In genomic region chr1:25475699-25476098, GRCm38 (mm10) we compare ENCODE assay signal across 27 mouse cellular contexts.
"Had no signal": no experiment of that assay in that cellular context is flagged by ENCODE, and none has a peak within 500 bp of the region (broad histone marks: within the 10 kb centered on the region; RNA-seq: fewer than 3 reads in every experiment).

No protein-coding gene starts in this region.

- ATAC-seq: hindbrain, postnatal 0 days; intestine, embryonic 16.5 days; liver, embryonic 12.5 days had no signal

- H3K27me3 ChIP-seq: heart, embryonic 12.5 days; hindbrain, embryonic 12.5 days; hindbrain, embryonic 15.5 days; kidney, embryonic 15.5 days; limb, embryonic 13.5 days; limb, embryonic 15.5 days; liver, embryonic 12.5 days had no signal

- H3K27ac ChIP-seq: gastrocnemius, adult 2 months; heart, embryonic 10.5 days; hindbrain, embryonic 10.5 days; hindbrain, embryonic 12.5 days; hindbrain, embryonic 15.5 days; hindbrain, postnatal 0 days; kidney, embryonic 15.5 days; kidney, postnatal 0 days; limb, embryonic 13.5 days; limb, embryonic 15.5 days; liver, embryonic 12.5 days; liver, embryonic 14.5 days had no signal

- H3K9ac ChIP-seq: heart, embryonic 12.5 days; hindbrain, embryonic 12.5 days; hindbrain, embryonic 15.5 days; kidney, embryonic 15.5 days; limb, embryonic 13.5 days; limb, embryonic 15.5 days; liver, embryonic 12.5 days; liver, embryonic 14.5 days had no signal

- H3K4me2 ChIP-seq: heart, embryonic 12.5 days; hindbrain, embryonic 12.5 days; hindbrain, embryonic 15.5 days; kidney, embryonic 15.5 days; limb, embryonic 13.5 days; limb, embryonic 15.5 days; liver, embryonic 12.5 days had no signal

- H3K4me3 ChIP-seq: gastrocnemius, adult 2 months; heart, embryonic 10.5 days; heart, embryonic 12.5 days; hindbrain, embryonic 10.5 days; hindbrain, embryonic 12.5 days; hindbrain, embryonic 15.5 days; kidney, embryonic 15.5 days; limb, embryonic 13.5 days; limb, embryonic 15.5 days; liver, embryonic 12.5 days had no signal

- H3K9me3 ChIP-seq: heart, embryonic 10.5 days; heart, embryonic 12.5 days; hindbrain, embryonic 10.5 days; hindbrain, embryonic 12.5 days; hindbrain, embryonic 15.5 days; kidney, embryonic 15.5 days; limb, embryonic 13.5 days; limb, embryonic 15.5 days; liver, embryonic 12.5 days had no signal

- H3K36me3 ChIP-seq: heart, embryonic 10.5 days; heart, embryonic 12.5 days; hindbrain, embryonic 10.5 days; hindbrain, embryonic 12.5 days; hindbrain, embryonic 15.5 days; kidney, embryonic 15.5 days; limb, embryonic 13.5 days; limb, embryonic 15.5 days; liver, embryonic 12.5 days had no signal

- H3K4me1 ChIP-seq: heart, embryonic 10.5 days; heart, embryonic 12.5 days; hindbrain, embryonic 10.5 days; hindbrain, embryonic 12.5 days; kidney, embryonic 15.5 days; limb, embryonic 13.5 days; limb, embryonic 15.5 days; liver, embryonic 12.5 days had no signal

- DNase-seq: gastrocnemius, adult 2 months; gastrocnemius, postnatal 10 days; gastrocnemius, postnatal 25 days; heart, adult 18-20 months; heart, postnatal 10 days; heart, postnatal 4 days; kidney, adult 11 months; kidney, adult 2 months; kidney, adult 9 months; kidney, postnatal 14 days; kidney, postnatal 36 days; layer of hippocampus, adult 9-11 months; layer of hippocampus, postnatal 36 days; left cerebral cortex, postnatal 4 days had no signal
